Mouse (Mus musculus): ENCODE data around the gene Spata31d1d. TPM values are rescaled to one million over a fixed set of nuclear protein-coding genes. Genes with fewer than 3 reads are reported as not detected.

The Spata31d1d gene
- polyA plus RNA-seq, 1 experiment from 2014 or later: not detected

Other genes starting within 250 kb of the Spata31d1d start
- gene Agtpbp1, start 146.5 kb downstream of the Spata31d1d start, polyA plus RNA-seq (2015; fragmentation: Nextera tagmentation; extraction: Ambion mirVana): 64.8 and 66.2 TPM in 2 replicates
- gene Naa35, start 146.5 kb downstream of the Spata31d1d start, polyA plus RNA-seq (2015; fragmentation: Nextera tagmentation; extraction: Ambion mirVana): 130 and 139 TPM in 2 replicates
- gene Golm1, start 55.9 kb downstream of the Spata31d1d start, polyA plus RNA-seq (2015; fragmentation: Nextera tagmentation; extraction: Ambion mirVana): 44.4 and 48.5 TPM in 2 replicates
- gene 4921517D22Rik, start 37.6 kb downstream of the Spata31d1d start, polyA plus RNA-seq (2015; fragmentation: Nextera tagmentation; extraction: Ambion mirVana): not detected in 2 replicates
- gene Spata31d1a, start 21.4 kb downstream of the Spata31d1d start, polyA plus RNA-seq (2015; fragmentation: Nextera tagmentation; extraction: Ambion mirVana): 0.03 TPM in 1 of 2 replicates, not detected in the other
- gene Spata31d1b, start 19.5 kb downstream of the Spata31d1d start, polyA plus RNA-seq (2015; fragmentation: Nextera tagmentation; extraction: Ambion mirVana): not detected in 2 replicates
- gene 1700014D04Rik, start 15.0 kb upstream of the Spata31d1d start, polyA plus RNA-seq (2015; fragmentation: Nextera tagmentation; extraction: Ambion mirVana): 0.17 TPM in 1 of 2 replicates, not detected in the other
- gene Isca1, start 38.1 kb upstream of the Spata31d1d start, polyA plus RNA-seq (2015; fragmentation: Nextera tagmentation; extraction: Ambion mirVana): 153 and 154 TPM in 2 replicates
- gene Gm49354, start 50.5 kb upstream of the Spata31d1d start, polyA plus RNA-seq (2015; fragmentation: Nextera tagmentation; extraction: Ambion mirVana): not detected in 2 replicates
- gene Tut7, start 91.4 kb upstream of the Spata31d1d start, polyA plus RNA-seq (2015; fragmentation: Nextera tagmentation; extraction: Ambion mirVana): 45.5 and 50.5 TPM in 2 replicates